33 mouse cellular contexts compared by ENCODE assay signal in genomic region chr8:106529885-106530482, GRCm38 (mm10). TPM values are rescaled to one million over a fixed set of nuclear protein-coding genes. Genes with fewer than 3 reads are reported as not detected.
DNase-seq lines count a peak whose midpoint lies in the region; ATAC-seq and TF ChIP-seq lines count a peak whose summit lies in the region.
"Had no signal": no experiment of that assay in that cellular context is flagged by ENCODE, and none has a peak within 500 bp of the region (broad histone marks: within the 10 kb centered on the region; RNA-seq: fewer than 3 reads in every experiment).

No protein-coding gene starts in this region.

- H3K4me2 ChIP-seq in heart, embryonic 16.5 days (ENCODE audit: low read depth, low read length) = no peak overlapping the region
- no peak overlapping the region for H3K4me2 ChIP-seq in stomach, postnatal 0 days (replicated peaks; ENCODE audit: low read depth)
- H3K4me2 ChIP-seq in hindbrain, embryonic 14.5 days (replicated peaks) = no peak overlapping the region
- H3K4me2 ChIP-seq: forebrain, embryonic 13.5 days; heart, embryonic 12.5 days; hindbrain, embryonic 15.5 days; limb, embryonic 12.5 days; liver, embryonic 12.5 days; midbrain, embryonic 12.5 days had no signal

- no peak for TF ChIP-seq EP300 in stomach, postnatal 0 days (optimal IDR thresholded peaks at IDR 0.05)

- no peak for ATAC-seq in heart, embryonic 16.5 days (replicated peaks; ENCODE audit: extremely low read depth, insufficient read depth, low FRiP score)
- peak; percentile 24; the same call in 1 of the 2 replicates for ATAC-seq in stomach, postnatal 0 days (ENCODE audit: low FRiP score, low TSS enrichment)
- no peak for ATAC-seq in hindbrain, embryonic 14.5 days (ENCODE audit: low FRiP score)
- ATAC-seq: forebrain, embryonic 13.5 days; liver, embryonic 12.5 days had no signal

- H3K36me3 ChIP-seq in heart, embryonic 16.5 days (ENCODE audit: control insufficient read depth, insufficient read depth) = no peaks in the 10 kb centered on the region
- H3K36me3 ChIP-seq in stomach, postnatal 0 days (ENCODE audit: control insufficient read depth, insufficient read depth, low read length) = no peaks in the 10 kb centered on the region
- H3K36me3 ChIP-seq in hindbrain, embryonic 14.5 days (replicated peaks; ENCODE audit: control insufficient read depth, insufficient read depth) = no peaks in the 10 kb centered on the region
- H3K36me3 ChIP-seq: hindbrain, embryonic 15.5 days; midbrain, embryonic 12.5 days had no signal

- H3K4me1 ChIP-seq in heart, embryonic 16.5 days (ENCODE audit: control insufficient read depth, insufficient read depth, low read length) = peaks cover 30% of the 10 kb centered on the region
- peaks cover 22% of the 10 kb centered on the region for H3K4me1 ChIP-seq in embryonic fibroblast, embryonic 13.5 days (ENCODE audit: control insufficient read depth, insufficient read depth, low read length)
- H3K4me1 ChIP-seq in stomach, postnatal 0 days (replicated peaks; ENCODE audit: control insufficient read depth, insufficient read depth) = no peaks in the 10 kb centered on the region
- no peaks in the 10 kb centered on the region for H3K4me1 ChIP-seq in hindbrain, embryonic 14.5 days (replicated peaks; ENCODE audit: control insufficient read depth, insufficient read depth, low read length)
- H3K4me1 ChIP-seq: forebrain, embryonic 13.5 days; hindbrain, embryonic 15.5 days; liver, embryonic 12.5 days; midbrain, embryonic 12.5 days had no signal

- H3K9me3 ChIP-seq in heart, embryonic 16.5 days (replicated peaks; ENCODE audit: control insufficient read depth, low read length) = peaks cover 4% of the 10 kb centered on the region
- no peaks in the 10 kb centered on the region for H3K9me3 ChIP-seq in stomach, postnatal 0 days (ENCODE audit: control insufficient read depth, low read length)
- H3K9me3 ChIP-seq in hindbrain, embryonic 14.5 days (ENCODE audit: control insufficient read depth, low read length) = no peaks in the 10 kb centered on the region
- H3K9me3 ChIP-seq: forebrain, embryonic 13.5 days; hindbrain, embryonic 15.5 days; liver, embryonic 12.5 days; midbrain, embryonic 12.5 days had no signal

- DNase-seq in adrenal gland, adult 2 months = peak; percentile 38
- DNase-seq in adrenal gland, postnatal 25 days = no peak
- no peak for DNase-seq in heart, adult 18-20 months
- no peak for DNase-seq in stomach, postnatal 0 days (ENCODE audit: low spot score)
- DNase-seq in hindbrain, embryonic 14.5 days (ENCODE audit: low spot score) = no peak
- DNase-seq in cerebellum, postnatal 14 days = no peak
- DNase-seq: cerebellum, adult 8-10 months; gastrocnemius, postnatal 36 days; kidney, postnatal 14 days; layer of hippocampus, postnatal 36 days; lung, adult 18-20 months; lung, postnatal 14 days; right cerebral cortex, postnatal 14 days; spleen, adult 18-20 months; thymus, postnatal 14 days had no signal

- no peak overlapping the region for H3K4me3 ChIP-seq in heart, embryonic 16.5 days (ENCODE audit: low read length)
- no peak overlapping the region for H3K4me3 ChIP-seq in embryonic fibroblast, embryonic 13.5 days (ENCODE audit: insufficient read depth, low read length)
- H3K4me3 ChIP-seq in stomach, postnatal 0 days (ENCODE audit: low read depth, low read length) = no peak overlapping the region
- no peak overlapping the region for H3K4me3 ChIP-seq in hindbrain, embryonic 14.5 days (replicated peaks; ENCODE audit: low read length)
- H3K4me3 ChIP-seq: forebrain, embryonic 13.5 days; heart, embryonic 12.5 days; hindbrain, embryonic 15.5 days; limb, embryonic 12.5 days; liver, embryonic 12.5 days; midbrain, embryonic 12.5 days had no signal

- no peak for TF ChIP-seq CTCF in embryonic fibroblast, embryonic 13.5 days (IDR thresholded peaks at IDR 0.05; ENCODE audit: borderline replicate concordance, insufficient read depth, low read length)
- TF ChIP-seq CTCF in stomach, postnatal 0 days (IDR thresholded peaks at IDR 0.05; ENCODE audit: low read depth) = no peak

- no peak overlapping the region for H3K9ac ChIP-seq in heart, embryonic 16.5 days (ENCODE audit: low read length)
- H3K9ac ChIP-seq in stomach, postnatal 0 days (ENCODE audit: low read length) = no peak overlapping the region
- H3K9ac ChIP-seq in hindbrain, embryonic 14.5 days = no peak overlapping the region
- H3K9ac ChIP-seq: forebrain, embryonic 13.5 days; heart, embryonic 12.5 days; hindbrain, embryonic 15.5 days; limb, embryonic 12.5 days; liver, embryonic 12.5 days; midbrain, embryonic 12.5 days had no signal

- peak overlapping the region; percentile 18 for H3K27ac ChIP-seq in heart, embryonic 16.5 days (ENCODE audit: low read length)
- H3K27ac ChIP-seq in embryonic fibroblast, embryonic 13.5 days (ENCODE audit: insufficient read depth, low read length) = peak overlapping the region; percentile 92
- H3K27ac ChIP-seq in stomach, postnatal 0 days (replicated peaks) = no peak overlapping the region
- H3K27ac ChIP-seq in hindbrain, embryonic 14.5 days = no peak overlapping the region
- H3K27ac ChIP-seq: forebrain, embryonic 13.5 days; hindbrain, embryonic 15.5 days; limb, embryonic 12.5 days; liver, embryonic 12.5 days; midbrain, embryonic 12.5 days had no signal

- H3K27me3 ChIP-seq in heart, embryonic 16.5 days (ENCODE audit: control insufficient read depth, insufficient read depth, low read length) = no peaks in the 10 kb centered on the region
- no peaks in the 10 kb centered on the region for H3K27me3 ChIP-seq in stomach, postnatal 0 days (ENCODE audit: control insufficient read depth, insufficient read depth, low read length)
- no peaks in the 10 kb centered on the region for H3K27me3 ChIP-seq in hindbrain, embryonic 14.5 days (ENCODE audit: control insufficient read depth, insufficient read depth, low read length)
- H3K27me3 ChIP-seq: forebrain, embryonic 13.5 days; heart, embryonic 12.5 days; hindbrain, embryonic 15.5 days; limb, embryonic 12.5 days; liver, embryonic 12.5 days had no signal

- WGBS in heart, embryonic 16.5 days = 74% methylated on average over 10 of the region's 10 CpGs
- WGBS in stomach, postnatal 0 days = 87% methylated on average over 10 of the region's 10 CpGs
- 93% methylated on average over 10 of the region's 10 CpGs for WGBS in hindbrain, embryonic 14.5 days

- TF ChIP-seq POLR2A in embryonic fibroblast, embryonic 13.5 days (IDR thresholded peaks at IDR 0.05; ENCODE audit: low read depth, low read length) = no peak

RNA-seq across cellular contexts. Expression of gene Cdh3, which starts 19.3 kb away (rescaled TPM):
- under 1 TPM; 0.55 to 0.93 TPM for total RNA-seq in adrenal gland, adult 2 months (2021)
- 0.19 and 0.30 TPM in 2 replicates for polyA plus RNA-seq in adrenal gland, adult 2 months (2012; rRNA removed)
- total RNA-seq in adrenal gland, postnatal 25 days (2021) = 0.27 and 0.52 TPM in 2 replicates
- polyA plus RNA-seq in heart, embryonic 16.5 days (2015; fragmentation: Nextera tagmentation; extraction: Ambion mirVana) = 15.0 and 17.3 TPM in 2 replicates
- total RNA-seq in heart, adult 18-20 months (2021) = under 1 TPM; 0.35 to 0.93 TPM
- polyA plus RNA-seq in embryonic fibroblast, embryonic 13.5 days (2011; ENCODE audit: insufficient read length, low read depth, missing spikeins) = 49.9 and 70.2 TPM in 2 replicates
- 8.0 and 8.1 TPM in 2 replicates for polyA plus RNA-seq in stomach, postnatal 0 days (2015; fragmentation: Nextera tagmentation; extraction: Ambion mirVana)
- 3.8 and 4.1 TPM in 2 replicates for polyA plus RNA-seq in hindbrain, embryonic 14.5 days (2014; fragmentation: Nextera tagmentation; extraction: Ambion mirVana)
- total RNA-seq: common myeloid progenitor, adult 5-6 weeks; gastrocnemius, adult 18-20 months; megakaryocyte, adult 5-6 weeks; neutrophil, adult 5-6 weeks had no signal

RNA-seq across cellular contexts. Expression of gene 6030452D12Rik, which starts 29.7 kb away (rescaled TPM):
- not detected for total RNA-seq in adrenal gland, adult 2 months (2021)
- polyA plus RNA-seq in adrenal gland, adult 2 months (2012; rRNA removed) = not detected in 2 replicates
- not detected in 2 replicates for total RNA-seq in adrenal gland, postnatal 25 days (2021)
- polyA plus RNA-seq in heart, embryonic 16.5 days (2015; fragmentation: Nextera tagmentation; extraction: Ambion mirVana) = not detected in 2 replicates
- not detected for total RNA-seq in heart, adult 18-20 months (2021)
- not detected in 2 replicates for polyA plus RNA-seq in embryonic fibroblast, embryonic 13.5 days (2011; ENCODE audit: insufficient read length, low read depth, missing spikeins)
- not detected in 2 replicates for polyA plus RNA-seq in stomach, postnatal 0 days (2015; fragmentation: Nextera tagmentation; extraction: Ambion mirVana)
- not detected in 2 replicates for polyA plus RNA-seq in hindbrain, embryonic 14.5 days (2014; fragmentation: Nextera tagmentation; extraction: Ambion mirVana)
- total RNA-seq: common myeloid progenitor, adult 5-6 weeks; ES-E14; gastrocnemius, adult 18-20 months; gastrocnemius, postnatal 36 days; heart, postnatal 4 days; layer of hippocampus, adult 18-20 months; layer of hippocampus, postnatal 36 days; left cerebral cortex, postnatal 10 days; megakaryocyte, adult 5-6 weeks; neutrophil, adult 5-6 weeks had no signal
- polyA plus RNA-seq: forebrain, embryonic 13.5 days; heart, embryonic 12.5 days; hindbrain, embryonic 15.5 days; intestine, embryonic 14.5 days; limb, embryonic 12.5 days; liver, embryonic 12.5 days; midbrain, embryonic 12.5 days; testis, adult 2 months had no signal

RNA-seq across cellular contexts. Expression of gene Gm10073, which starts 43.3 kb away (rescaled TPM):
- 100 to 1,000 TPM in 1 of 2 experiments, 10 to 100 TPM in 1; 71.9 to 145 TPM for total RNA-seq in adrenal gland, adult 2 months (2021)
- 50.1 and 65.3 TPM in 2 replicates for polyA plus RNA-seq in adrenal gland, adult 2 months (2012; rRNA removed)
- 101 and 113 TPM in 2 replicates for total RNA-seq in adrenal gland, postnatal 25 days (2021)
- 6.8 and 24.5 TPM in 2 replicates for polyA plus RNA-seq in heart, embryonic 16.5 days (2015; fragmentation: Nextera tagmentation; extraction: Ambion mirVana)
- 100 to 1,000 TPM; 123 to 131 TPM for total RNA-seq in heart, adult 18-20 months (2021)
- 21.2 and 22.4 TPM in 2 replicates for polyA plus RNA-seq in embryonic fibroblast, embryonic 13.5 days (2011; ENCODE audit: insufficient read length, low read depth, missing spikeins)
- 13.8 and 14.2 TPM in 2 replicates for polyA plus RNA-seq in stomach, postnatal 0 days (2015; fragmentation: Nextera tagmentation; extraction: Ambion mirVana)
- 5.8 and 7.5 TPM in 2 replicates for polyA plus RNA-seq in hindbrain, embryonic 14.5 days (2014; fragmentation: Nextera tagmentation; extraction: Ambion mirVana)

Comparison
In these comparisons a context has a peak if more than half of its experiments do, and no peak if none do; other contexts are left out.
1. H3K27ac ChIP-seq: peak in heart, embryonic 16.5 days (single experiment) and embryonic fibroblast, embryonic 13.5 days (single experiment); none in stomach, postnatal 0 days (single experiment) and hindbrain, embryonic 14.5 days (single experiment).